18 mouse cellular contexts compared by ENCODE assay signal in the genomic region with DNA sequence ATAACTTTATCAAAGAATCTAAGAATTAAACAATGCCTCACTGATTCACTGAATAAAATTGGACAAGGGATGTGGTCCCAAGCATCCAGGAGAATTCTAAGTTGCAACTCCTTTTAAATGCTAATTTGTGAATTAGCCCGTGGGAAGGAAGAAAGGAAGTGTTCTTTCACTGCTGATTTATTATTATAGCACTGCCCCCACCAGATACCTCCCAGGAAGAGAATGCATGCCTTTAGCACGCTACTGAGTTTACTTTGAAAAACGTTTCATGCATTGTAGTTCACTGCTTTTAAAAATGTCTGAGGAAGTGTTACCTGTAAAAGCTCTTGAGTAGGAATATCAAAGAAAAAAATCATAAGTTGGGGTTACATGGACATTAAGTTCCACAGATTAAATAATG. TPM values are rescaled to one million over a fixed set of nuclear protein-coding genes. Genes with fewer than 3 reads are reported as not detected.
"Had no signal": no experiment of that assay in that cellular context is flagged by ENCODE, and none has a peak within 500 bp of the region (broad histone marks: within the 10 kb centered on the region; RNA-seq: fewer than 3 reads in every experiment).

No protein-coding gene starts in this region.

- H3K4me1 ChIP-seq: limb, embryonic 13.5 days; midbrain, embryonic 15.5 days had no signal

- DNase-seq: kidney, adult 18-20 months; kidney, postnatal 4 days; left cerebral cortex, postnatal 4 days; lung, adult 18-20 months; right cerebral cortex, postnatal 4 days; spleen, adult 18-20 months; thymus, adult 18-20 months; thymus, postnatal 14 days had no signal

- H3K4me3 ChIP-seq: layer of hippocampus, adult 2 months; limb, embryonic 13.5 days; midbrain, embryonic 15.5 days had no signal

- H3K27me3 ChIP-seq: limb, embryonic 13.5 days; midbrain, embryonic 15.5 days had no signal

- H3K9me3 ChIP-seq: limb, embryonic 13.5 days; midbrain, embryonic 15.5 days had no signal

- ATAC-seq: midbrain, embryonic 15.5 days had no signal

- H3K4me2 ChIP-seq: limb, embryonic 13.5 days; midbrain, embryonic 15.5 days had no signal

- H3K36me3 ChIP-seq: limb, embryonic 13.5 days; midbrain, embryonic 15.5 days had no signal

- H3K27ac ChIP-seq: layer of hippocampus, adult 2 months; limb, embryonic 13.5 days; liver, embryonic 14.5 days; midbrain, embryonic 15.5 days had no signal

- H3K9ac ChIP-seq: limb, embryonic 13.5 days; liver, embryonic 14.5 days; midbrain, embryonic 15.5 days had no signal

RNA-seq across cellular contexts. Expression of a gene that starts 3.6 kb away (rescaled TPM):
- total RNA-seq: layer of hippocampus, adult 2 months; layer of hippocampus, postnatal 10 days; left cerebral cortex, postnatal 10 days; left cerebral cortex, postnatal 4 days; neutrophil, adult 5-6 weeks had no signal
- polyA plus RNA-seq: limb, embryonic 13.5 days; liver, adult 2 months; liver, embryonic 14.5 days; lung, embryonic 16.5 days; midbrain, embryonic 15.5 days; stomach, embryonic 14.5 days had no signal

RNA-seq across cellular contexts. Expression of a gene that starts 19.8 kb away (rescaled TPM):
- total RNA-seq: layer of hippocampus, adult 2 months; layer of hippocampus, postnatal 10 days; left cerebral cortex, postnatal 4 days had no signal
- polyA plus RNA-seq: limb, embryonic 13.5 days; liver, adult 2 months; liver, embryonic 14.5 days; lung, embryonic 16.5 days; midbrain, embryonic 15.5 days; stomach, embryonic 14.5 days had no signal

RNA-seq across cellular contexts. Expression of a gene that starts 41.7 kb away (rescaled TPM):
- total RNA-seq: layer of hippocampus, adult 2 months; layer of hippocampus, postnatal 10 days; left cerebral cortex, postnatal 10 days; left cerebral cortex, postnatal 4 days had no signal
- polyA plus RNA-seq: limb, embryonic 13.5 days; midbrain, embryonic 15.5 days; stomach, embryonic 14.5 days had no signal

RNA-seq across cellular contexts. Expression of a gene that starts 60.0 kb away (rescaled TPM):
- total RNA-seq: layer of hippocampus, adult 2 months; layer of hippocampus, postnatal 10 days; left cerebral cortex, postnatal 10 days; left cerebral cortex, postnatal 4 days had no signal
- polyA plus RNA-seq: limb, embryonic 13.5 days; liver, adult 2 months; liver, embryonic 14.5 days; lung, embryonic 16.5 days; midbrain, embryonic 15.5 days; stomach, embryonic 14.5 days had no signal
